Mouse (Mus musculus) midbrain, embryonic 13.5 days (tissue): ENCODE measurements around the gene Sufu. TPM values are rescaled to one million over a fixed set of nuclear protein-coding genes. Genes with fewer than 3 reads are reported as not detected.

Source experiments
- ATAC-seq: fragments of 200-750 bp; cut with Nextera tagmentation; 2 replicates; pipeline ENCODE4 v1.8.0; 2017; ENCODE audit warnings: mild to moderate bottlenecking, moderate TSS enrichment, moderate library complexity
- H3K27ac ChIP-seq: fragments of 300-500 bp; sonication (generic); 2 replicates; pipeline ENCODE4 v1.5.1; 2015; ENCODE audit warnings: inconsistent platforms, mild to moderate bottlenecking, moderate library complexity
- H3K27me3 ChIP-seq: fragments of 300-500 bp; sonication (generic); 2 replicates; pipeline ENCODE4 v1.6.1; 2015; ENCODE audit warnings: mild to moderate bottlenecking, inconsistent platforms
- H3K36me3 ChIP-seq: fragments of 300-500 bp; sonication (generic); 2 replicates; pipeline ENCODE4 v1.6.1; 2015; ENCODE audit warnings: mild to moderate bottlenecking, inconsistent platforms
- H3K4me1 ChIP-seq: fragments of 300-500 bp; sonication (generic); replicated peaks from 2 replicates; pipeline ENCODE4 v1.6.1; 2015; ENCODE audit warnings: inconsistent platforms
- H3K4me2 ChIP-seq: fragments of 300-500 bp; sonication (generic); replicated peaks from 2 replicates; pipeline ENCODE4 v1.6.1; 2015; ENCODE audit warnings: moderate library complexity, mild to moderate bottlenecking, inconsistent platforms
- H3K4me3 ChIP-seq: fragments of 300-500 bp; sonication (generic); replicated peaks from 2 replicates; pipeline ENCODE4 v1.5.1; 2015; ENCODE audit warnings: mild to moderate bottlenecking, inconsistent platforms
- H3K9ac ChIP-seq: fragments of 300-500 bp; sonication (generic); replicated peaks from 2 replicates; pipeline ENCODE4 v1.6.1; 2015; ENCODE audit warnings: mild to moderate bottlenecking, inconsistent platforms
- H3K9me3 ChIP-seq: fragments of 300-500 bp; sonication (generic); 2 replicates; pipeline ENCODE4 v1.6.1; 2016; ENCODE audit warnings: mild to moderate bottlenecking, inconsistent platforms
- WGBS: fragments of 180-500 bp; shearing (Covaris S2); methylation state at CpG from one replicate; pipeline ENCODE4 v1.1.7; 2015; 5-methylcytosine and 5-hydroxymethylcytosine counted together
- polyA plus RNA-seq: library from polyadenylated mRNA; unstranded; fragments of >200 nt; fragmentation: Nextera tagmentation; extraction: Ambion mirVana; gene quantifications from 2 replicates; pipeline ENCODE4 v1.2.1, GENCODE M21; 2015

Sufu gene
- polyA plus RNA-seq, 1 experiment from 2014 or later = 28.6 TPM

- Histone ChIP-seq H3K9me3 (no peaks in the 10 kb centered on the region), H3K36me3 (peaks cover 63% of the 10 kb centered on the region), H3K27ac (0 out of 2 replicates have a peak overlapping the region, but pooled peaks have one; percentile 1), H3K4me3 (no peak overlapping the region), H3K27me3 (no peaks in the 10 kb centered on the region), H3K9ac (0 out of 2 replicates have a peak overlapping the region, but pooled peaks have one; percentile 15), H3K4me1 (peaks cover 23% of the 10 kb centered on the region), H3K4me2 (no peak overlapping the region)
- WGBS = 96% methylated on average over 8 of the region's 8 CpGs
- ATAC-seq = no peak
Observed at GRCm38 (mm10) chr19:46455556-46455955, 58.9 kb downstream of the Sufu start.

- ATAC-seq = no peak
- H3K4me3 ChIP-seq = no peak overlapping the region
- no peaks in the 10 kb centered on the region for H3K9me3 ChIP-seq
- H3K36me3 ChIP-seq = peaks cover 63% of the 10 kb centered on the region
- H3K27me3 ChIP-seq = no peaks in the 10 kb centered on the region
- 90% methylated on average over 5 of the region's 5 CpGs for WGBS
- H3K27ac ChIP-seq = 0 out of 2 replicates have a peak overlapping the region, but pooled peaks have one; percentile 1
- H3K4me2 ChIP-seq = no peak overlapping the region
- peaks cover 23% of the 10 kb centered on the region for H3K4me1 ChIP-seq
- 0 out of 2 replicates have a peak overlapping the region, but pooled peaks have one; percentile 15 for H3K9ac ChIP-seq
Observed at GRCm38 (mm10) chr19:46456018-46456735, 59.5 kb downstream of the Sufu start.

- Histone ChIP-seq H3K27me3 (no peaks in the 10 kb centered on the region), H3K36me3 (peaks cover 70% of the 10 kb centered on the region), H3K4me3 (no peak overlapping the region), H3K9me3 (no peaks in the 10 kb centered on the region), H3K27ac (no peak overlapping the region), H3K4me1 (peaks cover 7% of the 10 kb centered on the region), H3K4me2 (no peak overlapping the region), H3K9ac (no peak overlapping the region)
- no peak for ATAC-seq
- WGBS = 85% methylated on average over 5 of the region's 5 CpGs
Observed at GRCm38 (mm10) chr19:46457798-46458197, 61.1 kb downstream of the Sufu start.

- 88% methylated on average over 10 of the region's 10 CpGs for WGBS
Observed at GRCm38 (mm10) chr19:46459256-46459655, 62.6 kb downstream of the Sufu start.

GRCm38 (mm10) chr19:46459889-46460288 lies 63.2 kb downstream of the Sufu start:
- Histone ChIP-seq H3K36me3 (peaks cover 57% of the 10 kb centered on the region), H3K27ac (no peak overlapping the region), H3K4me2 (no peak overlapping the region), H3K9me3 (no peaks in the 10 kb centered on the region), H3K4me3 (no peak overlapping the region), H3K4me1 (peaks cover 3% of the 10 kb centered on the region; the same call in 1 of the 2 replicates), H3K9ac (no peak overlapping the region), H3K27me3 (no peaks in the 10 kb centered on the region)
- ATAC-seq = no peak
- 87% methylated on average over 2 of the region's 2 CpGs for WGBS

More at GRCm38 (mm10) chr19:46459256-46459655, 62.6 kb downstream of the Sufu start:
- no peak overlapping the region for H3K9ac ChIP-seq
- peaks cover 4% of the 10 kb centered on the region; the same call in 1 of the 2 replicates for H3K4me1 ChIP-seq
- H3K9me3 ChIP-seq = no peaks in the 10 kb centered on the region
- no peak overlapping the region for H3K4me2 ChIP-seq
- no peaks in the 10 kb centered on the region for H3K27me3 ChIP-seq
- peaks cover 63% of the 10 kb centered on the region for H3K36me3 ChIP-seq
- H3K4me3 ChIP-seq = no peak overlapping the region
- no peak for ATAC-seq
- H3K27ac ChIP-seq = no peak overlapping the region

- ATAC-seq = no peak
- Histone ChIP-seq H3K4me2 (no peak overlapping the region), H3K36me3 (peaks cover 49% of the 10 kb centered on the region), H3K9me3 (no peaks in the 10 kb centered on the region), H3K9ac (no peak overlapping the region), H3K27me3 (no peaks in the 10 kb centered on the region), H3K27ac (no peak overlapping the region), H3K4me1 (no peaks in the 10 kb centered on the region), H3K4me3 (no peak overlapping the region)
- WGBS = 94% methylated on average over 3 of the region's 3 CpGs
Observed at GRCm38 (mm10) chr19:46462574-46462973, 65.9 kb downstream of the Sufu start.

- Histone ChIP-seq H3K4me2 (no peak overlapping the region), H3K9ac (no peak overlapping the region), H3K9me3 (no peaks in the 10 kb centered on the region), H3K36me3 (peaks cover 44% of the 10 kb centered on the region), H3K4me3 (no peak overlapping the region), H3K27ac (no peak overlapping the region), H3K27me3 (no peaks in the 10 kb centered on the region), H3K4me1 (no peaks in the 10 kb centered on the region)
- ATAC-seq = no peak
- 96% methylated on average over 4 of the region's 4 CpGs for WGBS
Observed at GRCm38 (mm10) chr19:46463446-46463845, 66.8 kb downstream of the Sufu start.

GRCm38 (mm10) chr19:46466160-46466559 lies 69.5 kb downstream of the Sufu start:
- no peak for ATAC-seq

GRCm38 (mm10) chr19:46467051-46467503 lies 70.4 kb downstream of the Sufu start:
- Histone ChIP-seq H3K4me2 (no peak overlapping the region), H3K9ac (no peak overlapping the region), H3K27me3 (no peaks in the 10 kb centered on the region), H3K27ac (no peak overlapping the region), H3K36me3 (peaks cover 13% of the 10 kb centered on the region), H3K9me3 (no peaks in the 10 kb centered on the region), H3K4me1 (peaks cover 34% of the 10 kb centered on the region), H3K4me3 (no peak overlapping the region)
- ATAC-seq = no peak
- 74% methylated on average over 3 of the region's 3 CpGs for WGBS

More at GRCm38 (mm10) chr19:46466160-46466559, 69.5 kb downstream of the Sufu start:
- Histone ChIP-seq H3K9ac (no peak overlapping the region), H3K4me3 (no peak overlapping the region), H3K4me2 (no peak overlapping the region), H3K4me1 (peaks cover 25% of the 10 kb centered on the region), H3K9me3 (no peaks in the 10 kb centered on the region), H3K27me3 (no peaks in the 10 kb centered on the region), H3K27ac (no peak overlapping the region), H3K36me3 (peaks cover 20% of the 10 kb centered on the region)
- WGBS = 77% methylated on average over 6 of the region's 6 CpGs

- no peaks in the 10 kb centered on the region for H3K9me3 ChIP-seq
- no peaks in the 10 kb centered on the region for H3K27me3 ChIP-seq
- H3K4me1 ChIP-seq = peaks cover 39% of the 10 kb centered on the region
- 0 out of 2 replicates have a peak overlapping the region, but pooled peaks have one; percentile 0 for H3K4me2 ChIP-seq
- peak overlapping the region; percentile 85 for H3K27ac ChIP-seq
- peaks cover 26% of the 10 kb centered on the region for H3K36me3 ChIP-seq
- H3K4me3 ChIP-seq = no peak overlapping the region
- WGBS = 19% methylated on average over 17 of the region's 17 CpGs
- peak; percentile 51 for ATAC-seq
- no peak overlapping the region; the same call in 1 of the 2 replicates for H3K9ac ChIP-seq
Observed at GRCm38 (mm10) chr19:46470364-46471240, 73.9 kb downstream of the Sufu start.

GRCm38 (mm10) chr19:46471324-46472093 lies 74.8 kb downstream of the Sufu start:
- peak; percentile 59 for ATAC-seq
- Histone ChIP-seq H3K36me3 (peaks cover 28% of the 10 kb centered on the region), H3K4me2 (no peak overlapping the region), H3K4me3 (no peak overlapping the region), H3K4me1 (peaks cover 39% of the 10 kb centered on the region), H3K27ac (peak overlapping the region; percentile 85), H3K27me3 (no peaks in the 10 kb centered on the region), H3K9ac (peak overlapping the region; percentile 45; the same call in 1 of the 2 replicates), H3K9me3 (no peaks in the 10 kb centered on the region)
- WGBS = 10% methylated on average over 10 of the region's 10 CpGs
